Mouse (Mus musculus): ENCODE results near the gene Plekha4.
A peak's percentile ranks its signal among the peaks of the same experiment; 100 is the strongest.
"Not testable (repeated sequence)": the region's sequence is repeated elsewhere in the genome, so short reads cannot be mapped to it uniquely, and the experiment has no call there.

The Plekha4 gene

DNA sequence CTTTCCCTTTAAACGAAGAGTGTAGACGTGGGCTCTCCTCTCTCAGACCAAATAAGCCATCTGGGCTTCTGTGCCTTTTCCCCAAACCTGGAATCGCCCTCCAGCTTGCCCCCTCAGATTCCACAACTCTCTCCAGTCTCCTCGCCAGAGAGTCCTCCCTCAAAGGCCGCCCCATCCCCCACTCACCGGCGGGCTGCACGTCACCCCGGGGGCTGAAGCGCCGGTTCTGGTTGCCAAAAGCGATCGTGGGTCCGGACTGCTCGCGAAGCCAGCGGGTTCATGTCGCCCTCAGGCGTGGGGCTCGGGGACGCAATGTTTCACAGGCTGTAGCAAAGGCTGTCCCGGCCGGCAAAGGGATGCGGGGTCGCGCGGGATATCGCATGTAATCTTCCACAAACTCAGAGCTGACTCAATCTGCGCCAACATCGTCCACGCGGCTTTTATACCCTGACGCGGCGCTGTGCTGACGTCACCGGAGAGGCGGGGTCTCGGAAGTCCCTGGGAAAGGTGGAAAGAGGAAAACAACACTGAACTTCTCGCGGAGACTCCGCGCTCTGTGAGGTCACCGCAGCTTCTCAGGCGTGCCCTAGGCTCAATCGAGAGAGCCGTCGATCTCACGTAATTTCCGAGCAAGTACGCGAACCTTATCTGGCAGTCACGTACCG, at the start of gene Plekha4, which contains the start of gene Ppp1r15a:
Gene Plekha4 (plus strand): TSS at position 522 of the 665 bp plus-strand sequence.
Gene Ppp1r15a (minus strand): TSS at position 460 of the 665 bp plus-strand sequence.
- DNase-seq (ENCODE audit: low spot score in 2 of 2) = peak; percentile 96 to 99

DNA sequence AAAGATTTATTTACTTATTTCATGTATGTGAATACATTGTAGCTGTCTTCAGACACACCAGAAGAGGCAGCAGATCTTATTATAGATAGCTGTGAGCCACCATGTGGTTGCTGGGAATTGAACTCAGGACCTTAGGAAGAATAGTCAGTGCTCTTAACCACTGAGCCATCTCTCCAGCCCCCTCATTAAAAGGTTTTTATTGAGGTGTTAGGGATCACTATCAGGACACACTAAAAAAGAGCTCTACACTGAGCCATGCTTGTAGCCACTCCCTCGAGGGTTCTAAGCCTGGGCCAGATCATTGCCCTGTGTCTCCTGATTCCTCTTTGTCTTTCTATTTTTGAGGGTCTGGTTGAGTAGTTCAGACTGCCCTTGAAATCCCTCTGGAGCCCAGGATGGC, 49.7 kb upstream of the Plekha4 start:
- no peak for DNase-seq (ENCODE audit: low spot score in 2 of 2)

DNA sequence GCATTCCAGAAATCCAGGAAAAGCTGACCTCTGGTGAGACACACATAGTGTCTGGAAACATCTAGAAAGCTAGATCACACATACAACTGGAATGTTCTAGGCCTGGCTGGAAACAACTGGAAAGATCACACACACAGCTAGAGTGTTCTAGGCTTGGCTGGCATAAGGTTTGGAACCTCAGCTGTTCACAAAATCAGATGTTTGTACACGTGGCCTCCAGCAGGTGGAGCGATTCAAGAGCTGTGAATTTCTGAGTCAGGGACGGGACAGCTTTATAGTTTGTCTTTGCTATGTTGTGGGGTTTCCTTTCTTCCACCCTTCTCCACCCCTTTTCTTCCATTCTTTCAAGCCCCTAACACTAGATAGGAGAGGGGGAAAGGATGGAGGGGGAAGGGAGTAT, 49.1 kb upstream of the Plekha4 start:
- peak; percentile 45 to 80 for DNase-seq (ENCODE audit: low spot score in 2 of 2)

DNA sequence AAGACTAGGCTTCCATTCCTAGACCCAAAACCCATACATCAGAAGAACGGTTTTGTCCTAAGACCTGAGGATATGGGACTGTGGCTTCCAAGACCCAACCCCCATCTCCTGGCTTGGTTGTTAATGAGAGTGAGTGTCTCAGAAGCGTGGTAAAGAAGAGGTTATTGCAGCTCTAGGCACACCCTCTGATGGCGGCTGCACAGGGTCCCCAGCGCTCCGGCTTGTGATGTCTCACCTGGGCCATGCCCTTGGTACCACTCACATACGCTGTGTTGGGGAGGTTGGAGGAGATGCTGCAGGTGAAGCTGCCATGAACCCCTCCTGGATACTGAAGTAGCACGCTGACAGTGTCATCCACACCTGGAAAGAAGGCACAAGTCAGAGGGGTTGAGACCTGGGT, 47.4 kb upstream of the Plekha4 start:
- no peak for DNase-seq (ENCODE audit: low spot score in 2 of 2)

DNA sequence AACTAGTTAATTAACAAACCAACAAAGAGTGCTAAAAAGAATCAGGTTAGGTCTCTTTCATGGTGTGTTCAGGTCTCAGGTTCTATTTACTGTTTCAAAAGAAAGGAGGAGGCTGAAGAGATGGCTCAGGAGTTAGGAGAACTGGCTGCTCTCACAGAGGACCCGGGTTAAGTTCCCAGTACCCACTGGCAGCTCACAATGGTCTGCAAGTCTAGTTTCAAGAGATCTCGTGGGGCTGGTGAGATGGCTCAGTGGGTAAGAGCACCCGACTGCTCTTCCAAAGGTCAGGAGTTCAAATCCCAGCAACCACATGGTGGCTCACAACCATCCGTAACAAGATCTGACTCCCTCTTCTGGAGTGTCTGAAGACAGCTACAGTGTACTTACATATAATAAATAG, 45.8 kb upstream of the Plekha4 start:
- DNase-seq (ENCODE audit: low spot score in 2 of 2) = not testable (repeated sequence)

DNA sequence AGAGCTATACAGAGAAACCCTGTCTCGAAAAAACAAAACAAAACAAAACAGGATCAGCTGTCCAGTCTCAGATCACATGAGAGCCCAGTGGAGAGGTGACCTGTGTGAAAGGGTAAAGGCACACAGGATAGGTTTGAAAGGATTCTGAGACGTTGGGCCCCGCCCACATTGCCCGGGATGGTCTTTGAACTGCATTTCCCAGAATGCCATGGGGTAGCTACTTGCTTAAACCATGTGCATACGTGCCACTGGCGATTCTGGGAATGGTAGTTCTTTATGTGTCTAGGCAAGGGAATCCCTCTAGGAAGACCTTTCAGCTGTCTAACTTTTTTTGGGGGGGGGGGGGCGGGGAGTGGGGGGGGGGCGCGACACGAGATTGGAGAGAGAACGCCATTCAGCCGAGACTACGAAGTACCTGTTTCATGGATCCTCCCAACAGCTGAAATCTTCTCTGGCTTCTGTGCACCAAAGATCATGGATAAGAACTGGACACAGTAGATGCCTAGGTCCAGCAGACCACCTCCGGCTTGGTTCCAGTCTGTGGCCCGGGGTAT, 44.7 kb upstream of the Plekha4 start, which contains the start of gene Tulp2:
Gene Tulp2 (plus strand): TSS at position 504 of the 554 bp plus-strand sequence.
- peak; percentile 57 to 80 for DNase-seq (ENCODE audit: low spot score in 2 of 2)

DNA sequence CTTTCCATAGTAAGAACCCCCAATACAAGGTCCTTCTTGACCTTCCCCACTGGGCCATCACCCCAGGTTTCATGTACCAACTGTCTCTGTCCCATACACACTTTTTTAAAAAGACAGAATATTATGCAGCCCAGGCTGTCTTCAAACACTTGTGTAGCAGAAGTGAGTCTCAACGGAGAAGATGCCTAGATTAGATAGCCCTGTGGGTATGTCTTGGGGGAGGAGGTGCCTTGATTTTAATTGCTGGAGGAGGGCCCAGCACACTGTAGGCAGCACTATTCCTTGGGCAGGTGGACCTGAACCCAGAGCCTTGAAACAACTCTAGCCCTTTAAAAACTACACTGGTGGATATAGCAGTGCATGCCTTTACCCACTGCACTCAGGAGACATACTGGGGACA, 44.0 kb upstream of the Plekha4 start:
- DNase-seq (ENCODE audit: low spot score in 2 of 2) = no peak

DNA sequence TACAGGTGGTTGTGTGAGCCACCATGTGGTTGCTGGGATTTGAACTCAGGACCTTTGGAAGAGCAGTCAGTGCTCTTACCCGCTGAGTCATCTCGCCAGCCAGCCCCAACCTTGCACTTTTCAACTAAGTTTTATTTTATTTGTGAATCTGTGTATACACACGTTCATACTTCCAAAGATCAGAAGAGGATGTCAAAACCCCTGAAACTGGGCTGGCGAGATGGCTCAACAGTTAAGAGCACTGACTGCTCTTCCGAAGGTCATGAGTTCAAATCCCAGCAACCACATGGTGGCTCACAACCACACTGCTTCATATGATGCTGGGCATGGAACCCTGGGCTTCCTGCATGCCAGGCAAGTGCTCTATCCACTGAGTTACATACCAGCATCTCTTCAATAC, 41.1 kb upstream of the Plekha4 start:
- DNase-seq (ENCODE audit: low spot score in 2 of 2) = not testable (repeated sequence)

DNA sequence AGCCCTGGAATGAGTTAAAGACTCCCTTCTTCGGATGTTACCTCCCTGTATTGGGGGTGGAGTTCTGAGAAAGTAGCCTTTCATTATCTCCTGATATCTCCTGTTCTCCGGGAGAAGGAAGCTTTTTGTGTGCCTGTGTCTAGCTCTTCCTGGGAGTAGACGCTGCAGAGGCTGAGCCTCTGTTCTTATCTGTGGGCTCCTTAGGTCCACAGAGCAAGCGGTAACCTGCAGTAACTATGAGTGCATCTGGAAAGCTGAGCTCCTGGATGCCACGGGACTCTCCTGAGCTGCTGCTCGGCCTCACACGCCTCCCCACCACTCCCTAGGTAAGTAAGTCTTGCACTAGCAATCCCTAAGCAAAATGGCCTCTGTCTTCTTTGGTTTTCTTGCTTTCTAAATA, 40.0 kb upstream of the Plekha4 start:
- DNase-seq (ENCODE audit: low spot score in 2 of 2) = no peak

DNA sequence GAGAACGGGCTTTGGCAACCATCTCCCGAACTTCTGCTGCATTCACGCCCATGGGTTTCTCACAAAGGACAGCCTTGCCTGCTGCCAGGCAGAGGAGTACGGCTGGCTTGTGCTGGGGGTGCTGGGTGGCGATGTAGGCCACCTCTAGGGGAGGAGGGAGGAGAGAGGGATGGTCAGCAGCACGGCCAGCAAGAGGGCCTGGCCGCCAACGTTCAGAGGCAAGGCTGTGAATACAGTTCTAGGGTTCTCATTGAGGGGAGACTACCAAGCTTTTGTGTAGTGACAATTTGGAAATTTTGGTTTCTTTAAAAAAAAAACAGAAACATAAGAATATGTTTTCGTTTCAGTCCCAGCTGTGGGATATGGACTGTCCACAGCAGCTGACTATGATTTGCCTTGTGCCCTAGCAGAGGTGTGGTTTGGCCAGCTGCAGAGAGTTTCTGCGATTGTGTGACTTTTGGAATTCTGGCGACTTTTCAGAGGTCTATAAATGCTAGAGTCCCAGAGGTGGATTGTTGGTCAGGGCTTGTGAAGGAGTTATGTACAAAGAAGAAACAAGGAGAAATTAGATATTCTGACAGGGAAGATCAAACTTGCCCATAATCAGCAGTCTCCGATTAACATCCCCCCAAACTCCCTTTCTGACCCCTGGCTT, 39.2 kb upstream of the Plekha4 start, which contains the start of gene Gm45808:
Gene Gm45808 (minus strand): TSS at position 51 of the 655 bp plus-strand sequence.
- no peak for DNase-seq (ENCODE audit: low spot score in 2 of 2)

DNA sequence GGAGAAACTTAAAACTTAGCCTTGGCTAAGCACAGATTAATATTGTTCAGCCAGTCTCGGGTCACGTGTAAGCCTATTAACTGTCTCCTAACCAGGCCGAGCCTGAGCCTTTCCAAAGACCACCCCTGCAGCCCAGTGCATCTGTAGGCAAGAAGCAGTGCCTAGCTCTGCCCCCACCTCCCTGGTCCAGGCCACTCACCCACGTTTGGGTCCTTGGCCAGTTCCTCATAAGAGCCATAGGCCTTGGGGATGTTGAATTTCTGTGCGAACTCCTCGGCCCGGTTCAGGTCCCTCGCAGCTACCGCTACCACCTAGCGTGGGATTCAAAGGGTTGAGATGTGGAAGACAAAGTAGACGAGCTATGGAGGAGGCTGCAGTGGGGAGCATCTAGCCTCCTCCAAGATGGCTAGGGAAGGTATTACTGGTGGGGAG, 38.3 kb upstream of the Plekha4 start:
- no peak for DNase-seq (ENCODE audit: low spot score in 2 of 2)

DNA sequence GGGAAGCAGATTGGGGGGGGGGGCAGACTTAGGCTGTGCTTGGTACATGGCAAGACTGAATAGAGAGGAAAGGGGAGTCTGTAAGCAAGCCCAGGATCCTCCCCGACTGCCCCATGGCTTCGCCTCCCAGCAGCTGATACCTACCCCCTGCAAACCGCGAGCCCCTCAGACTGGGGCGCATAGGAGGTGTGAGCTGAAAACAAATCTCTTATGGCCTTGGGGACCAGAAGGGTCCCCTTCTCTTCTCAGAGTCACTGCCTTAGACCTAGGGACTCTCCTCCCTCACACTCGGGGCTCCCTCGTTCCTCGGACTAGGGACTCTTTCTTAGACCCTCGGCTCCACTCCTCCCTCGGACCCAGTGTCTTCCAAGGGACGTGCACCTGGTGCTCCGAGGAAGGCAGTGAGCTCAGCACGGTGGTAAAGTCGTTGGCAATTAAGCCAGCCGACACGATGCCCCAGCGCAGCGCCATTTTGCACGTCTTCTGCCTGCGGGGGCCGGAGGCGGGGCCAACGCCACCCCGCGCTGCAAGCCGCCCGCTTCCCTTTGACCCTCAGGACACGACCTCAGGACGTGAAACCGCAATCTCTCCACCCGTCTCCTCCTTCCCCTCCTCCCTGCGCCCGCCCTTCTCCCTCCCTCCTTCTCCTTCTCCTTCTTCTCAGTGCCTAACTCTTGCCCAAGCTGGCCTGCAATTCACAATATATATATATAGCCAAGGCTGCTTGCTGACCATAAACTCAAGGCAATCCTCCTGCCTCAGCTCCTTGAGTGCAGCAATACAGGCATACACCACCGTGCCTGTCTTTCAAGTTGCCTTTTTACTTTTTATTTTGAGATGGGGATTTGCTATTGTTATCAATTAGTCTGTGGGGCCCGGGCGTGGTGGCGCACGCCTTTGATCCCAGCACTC, 37.6 kb upstream of the Plekha4 start, which contains the start of gene Dhdh:
Gene Dhdh (minus strand): TSS at position 513 of the 912 bp plus-strand sequence.
- DNase-seq (ENCODE audit: low spot score in 2 of 2) = peak; percentile 49 to 71

DNA sequence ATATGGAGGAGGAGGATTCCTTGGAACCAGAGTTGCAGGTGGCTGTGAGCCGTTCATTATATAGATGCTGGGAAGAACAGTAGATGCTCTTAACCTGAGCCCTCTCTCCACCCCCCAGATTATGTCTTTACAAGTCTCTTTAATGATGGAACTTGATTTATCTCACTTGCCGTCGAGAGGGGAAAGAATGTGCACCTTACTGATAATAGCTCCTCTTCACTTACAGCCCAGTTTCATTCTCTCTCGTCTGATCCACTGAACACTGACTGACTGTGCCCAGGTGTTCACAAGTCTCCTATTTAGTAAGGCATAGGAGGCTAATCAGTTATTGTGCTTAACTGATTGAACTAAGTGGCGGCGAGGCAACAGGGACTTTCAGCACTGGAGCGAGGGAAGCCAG, 36.6 kb upstream of the Plekha4 start:
- no peak for DNase-seq (ENCODE audit: low spot score in 2 of 2)

DNA sequence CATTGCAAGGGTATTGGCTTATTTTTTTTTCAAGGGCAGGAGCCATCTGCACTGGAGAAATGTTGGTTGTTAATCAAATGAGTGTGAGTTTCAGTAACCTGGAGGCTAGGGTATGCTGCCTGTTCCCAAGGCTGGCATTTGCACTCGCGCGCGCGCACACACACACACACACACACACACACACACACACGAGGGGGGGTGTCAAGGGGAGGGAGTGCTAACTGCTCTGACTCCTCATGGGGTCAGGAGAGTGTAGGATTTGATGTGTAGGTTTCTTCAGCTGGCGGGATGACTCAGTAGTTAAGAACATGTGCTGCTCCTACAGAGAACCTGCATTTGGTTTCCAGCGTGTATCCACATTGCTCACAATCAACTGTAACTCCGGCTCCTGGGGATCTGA, 35.3 kb upstream of the Plekha4 start:
- DNase-seq (ENCODE audit: low spot score in 2 of 2) = no peak

DNA sequence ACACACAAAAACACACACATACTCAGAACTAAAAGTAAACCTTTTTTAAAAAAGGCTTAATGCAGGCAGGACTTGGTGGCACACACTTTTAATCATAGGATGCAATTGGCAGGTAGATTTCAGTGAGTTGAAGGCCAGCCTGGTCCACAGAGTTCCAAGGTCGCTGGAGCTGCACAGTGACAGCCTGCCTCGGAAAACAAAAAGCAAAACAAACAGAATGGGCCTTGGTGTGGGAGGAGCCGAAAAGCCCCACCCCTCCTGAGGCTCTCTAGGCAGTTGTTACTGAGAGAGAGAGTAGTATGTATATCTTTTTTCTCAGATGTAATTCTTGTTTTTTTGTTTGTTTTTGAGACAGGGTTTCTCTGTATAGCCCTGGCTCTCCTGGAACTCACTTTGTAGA, 34.9 kb upstream of the Plekha4 start:
- no peak for DNase-seq (ENCODE audit: low spot score in 2 of 2)

DNA sequence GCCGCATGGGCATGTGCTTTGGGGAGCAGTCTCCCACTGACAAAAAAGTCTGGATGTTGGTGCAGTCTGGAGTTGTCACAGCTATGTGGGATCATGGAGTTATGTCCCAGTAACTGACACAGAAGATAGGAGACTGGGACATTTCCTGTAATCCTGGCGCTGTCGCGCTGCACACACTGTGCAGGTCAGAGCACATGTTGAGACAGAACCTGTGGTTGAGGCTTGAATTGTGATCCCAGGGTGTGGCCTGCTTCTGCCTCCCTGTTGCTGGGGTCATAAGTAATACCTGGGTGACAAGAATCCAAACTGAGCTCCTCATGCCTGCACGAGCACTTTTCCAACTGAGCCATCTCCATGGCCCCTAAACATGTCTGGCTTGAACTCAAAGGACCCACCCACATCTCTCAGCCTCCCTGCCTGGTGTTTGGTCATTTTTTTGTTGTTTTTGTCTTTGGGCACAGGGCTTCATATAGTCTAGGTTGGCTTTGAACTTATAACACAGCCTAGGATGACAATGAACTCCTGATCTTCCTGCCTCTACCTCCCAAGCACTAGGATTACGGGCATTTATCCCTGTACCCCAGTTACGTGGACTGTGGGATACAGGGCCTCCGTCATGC, 33.8 kb upstream of the Plekha4 start:
- DNase-seq (ENCODE audit: low spot score in 2 of 2) = no peak

DNA sequence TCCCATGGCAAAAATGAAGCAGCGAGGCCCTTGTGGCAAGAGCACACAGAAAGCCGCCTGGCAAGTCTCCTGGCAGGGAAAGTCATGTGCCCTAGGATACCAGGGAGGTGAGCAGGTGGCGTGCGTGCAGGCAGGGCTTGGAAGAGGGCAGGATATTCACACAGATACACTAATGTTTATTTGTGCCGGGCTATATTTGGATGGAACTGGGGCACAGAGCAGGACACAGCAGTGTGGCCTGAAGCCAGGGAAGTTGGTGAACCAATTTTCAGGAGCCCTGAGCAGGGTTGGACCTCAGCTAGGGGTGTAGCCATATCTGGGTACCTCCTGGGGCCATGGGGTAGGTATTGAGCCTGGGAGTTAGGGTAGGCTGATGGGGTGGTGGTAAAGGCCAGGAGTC, 33.2 kb upstream of the Plekha4 start:
- DNase-seq (ENCODE audit: low spot score in 2 of 2) = no peak

DNA sequence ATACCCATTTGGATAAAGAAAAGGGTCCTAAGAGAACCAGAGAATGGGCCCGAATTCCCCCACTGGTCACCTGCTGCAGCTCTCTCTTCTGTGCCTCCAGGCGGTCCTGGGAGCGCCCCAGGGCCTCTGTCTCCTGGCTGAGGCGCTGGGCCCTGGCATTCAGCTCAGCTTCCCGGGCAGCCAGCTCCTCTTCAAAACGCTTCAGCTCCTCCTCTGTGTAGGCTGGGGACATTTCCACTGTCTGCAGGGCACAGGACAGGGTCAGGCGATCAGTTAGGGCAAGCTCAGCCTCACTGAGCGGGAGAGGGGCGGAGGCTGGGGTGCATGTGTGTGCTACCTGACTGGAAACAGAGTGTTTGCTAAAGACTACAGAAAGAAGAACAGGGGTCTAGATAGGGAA, 31.6 kb upstream of the Plekha4 start:
- no peak for DNase-seq (ENCODE audit: low spot score in 2 of 2)

DNA sequence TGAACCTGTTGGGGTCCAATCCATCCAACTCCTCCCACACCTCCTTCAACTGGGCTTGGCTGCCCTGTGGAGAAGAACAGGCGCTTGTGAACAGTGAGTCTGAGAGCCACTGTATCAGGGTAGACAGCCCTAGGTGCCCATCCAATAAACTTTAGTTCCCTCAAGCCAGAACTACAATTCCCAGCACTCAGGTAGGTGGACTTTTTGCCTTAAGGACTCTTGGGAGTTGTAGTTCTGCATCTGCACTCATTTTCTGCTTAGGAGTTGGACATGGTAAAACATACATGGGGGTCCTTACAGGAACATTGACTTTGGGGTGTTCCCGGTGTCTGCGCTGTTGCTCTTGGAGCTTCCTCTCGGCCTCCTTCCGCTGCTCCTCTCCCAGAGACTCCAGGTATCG, 27.7 kb upstream of the Plekha4 start:
- DNase-seq (ENCODE audit: low spot score in 2 of 2) = no peak

DNA sequence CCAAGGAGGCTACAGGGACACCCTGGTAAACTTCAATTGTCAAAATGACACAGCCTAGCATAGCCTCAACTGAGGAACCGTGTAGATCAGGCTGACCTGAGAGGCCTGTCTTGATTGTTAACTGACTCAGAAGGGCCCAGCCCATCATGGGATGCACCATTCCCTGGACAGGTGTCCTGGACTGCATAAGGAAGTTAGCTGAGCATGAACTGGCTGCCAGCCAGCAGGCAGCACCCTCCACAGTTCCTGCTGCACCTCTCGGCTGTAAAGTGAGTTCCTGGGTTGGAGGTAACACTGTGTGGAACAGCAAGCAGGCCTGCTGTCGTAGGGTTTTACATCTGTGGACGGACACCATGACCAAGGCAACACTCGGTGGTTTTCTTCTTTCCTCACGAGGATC, 18.5 kb upstream of the Plekha4 start:
- no peak for DNase-seq (ENCODE audit: low spot score in 2 of 2)

DNA sequence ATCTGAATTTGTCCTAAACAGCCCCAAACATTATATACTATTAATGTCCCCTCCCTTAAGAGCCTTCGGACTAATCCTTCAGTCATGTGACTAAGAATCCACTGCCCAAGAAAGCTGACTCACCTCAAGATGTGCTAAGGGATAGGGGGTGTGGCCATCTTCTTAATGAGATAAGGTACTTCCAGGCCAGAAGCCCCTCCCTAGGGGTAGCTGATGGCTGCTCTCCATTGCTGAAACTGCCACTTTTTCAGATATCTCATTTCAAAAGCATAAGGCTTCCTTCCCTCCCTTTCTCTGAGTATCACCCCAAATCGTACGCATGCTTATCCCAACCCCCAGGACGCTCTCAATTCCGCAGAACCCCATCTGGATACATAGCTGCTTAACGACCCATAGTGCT, 17.6 kb upstream of the Plekha4 start:
- DNase-seq (ENCODE audit: low spot score in 2 of 2) = peak; percentile 54 to 64
